Mouse (Mus musculus) frontal cortex, postnatal 10 days (tissue): ENCODE data around the gene Phlda1.
A peak's percentile ranks its signal among the peaks of the same experiment; 100 is the strongest.
"Not testable (repeated sequence)": the region's sequence is repeated elsewhere in the genome, so short reads cannot be mapped to it uniquely, and the experiment has no call there.

ENCODE experiments used
- DNase-seq, 2 experiments: peaks; one replicate each; pipeline ENCODE4 v3.0.0; 2022; ENCODE audit warnings: low spot score in 2 of 2, mixed read lengths in 1 of 2

Gene Phlda1

GRCm38 (mm10) chr10:111506101-111506925 is at the start of gene Phlda1:
Gene Phlda1 (plus strand): TSS chr10:111506286.
- peak; percentile 85 to 92 for DNase-seq

- DNase-seq, result no peak
Observed at GRCm38 (mm10) chr10:111458088-111458487, 48.0 kb upstream of the Phlda1 start.

GRCm38 (mm10) chr10:111459040-111459439 is 47.0 kb upstream of the Phlda1 start:
- DNase-seq, result no peak

- no peak for DNase-seq
Observed at GRCm38 (mm10) chr10:111459874-111460273, 46.2 kb upstream of the Phlda1 start.

- no peak for DNase-seq
Observed at GRCm38 (mm10) chr10:111460381-111460780, 45.7 kb upstream of the Phlda1 start.

- DNase-seq, result no peak
Observed at GRCm38 (mm10) chr10:111464833-111465232, 41.3 kb upstream of the Phlda1 start.

- DNase-seq, result no peak
Observed at GRCm38 (mm10) chr10:111465409-111465808, 40.7 kb upstream of the Phlda1 start.

GRCm38 (mm10) chr10:111471166-111471565 is 34.9 kb upstream of the Phlda1 start:
- no peak for DNase-seq

- DNase-seq, result peak; percentile 96 to 97
Observed at GRCm38 (mm10) chr10:111472686-111473510, 33.2 kb upstream of the Phlda1 start, which contains the start of gene Nap1l1. Gene Nap1l1 (plus strand): TSS chr10:111473223.

GRCm38 (mm10) chr10:111473511-111474371 is 32.3 kb upstream of the Phlda1 start:
- DNase-seq, result peak; percentile 27 to 51

- no peak for DNase-seq
Observed at GRCm38 (mm10) chr10:111476301-111476700, 29.8 kb upstream of the Phlda1 start.

GRCm38 (mm10) chr10:111476989-111477510 is 29.0 kb upstream of the Phlda1 start:
- DNase-seq, result no peak

GRCm38 (mm10) chr10:111479599-111479998 is 26.5 kb upstream of the Phlda1 start:
- no peak for DNase-seq

GRCm38 (mm10) chr10:111482654-111483053 is 23.4 kb upstream of the Phlda1 start:
- DNase-seq, result no peak

- no peak for DNase-seq
Observed at GRCm38 (mm10) chr10:111484079-111484478, 22.0 kb upstream of the Phlda1 start.

- no peak for DNase-seq
Observed at GRCm38 (mm10) chr10:111488793-111489192, 17.3 kb upstream of the Phlda1 start.

GRCm38 (mm10) chr10:111490079-111490478 is 16.0 kb upstream of the Phlda1 start:
- not testable (repeated sequence) for DNase-seq

GRCm38 (mm10) chr10:111495888-111496287 is 10.2 kb upstream of the Phlda1 start:
- DNase-seq, result no peak

GRCm38 (mm10) chr10:111499892-111500291 is 6.2 kb upstream of the Phlda1 start:
- DNase-seq, result no peak

GRCm38 (mm10) chr10:111503071-111503470 is 3.0 kb upstream of the Phlda1 start:
- DNase-seq, result peak in 1 of 2 experiments; percentile 73

- DNase-seq, result no peak
Observed at GRCm38 (mm10) chr10:111503716-111504115, 2.4 kb upstream of the Phlda1 start.
